Comparison of ENCODE assay signal across 8 mouse cellular contexts in genomic region chr14:118924673-118925615, GRCm38 (mm10). TPM values are rescaled to one million over a fixed set of nuclear protein-coding genes. Genes with fewer than 3 reads are reported as not detected.
A peak's percentile ranks its signal among the peaks of the same experiment; 100 is the strongest.
DNase-seq lines count a peak whose midpoint lies in the region; ATAC-seq and TF ChIP-seq lines count a peak whose summit lies in the region.

Gene Dzip1, minus strand, starts transcription at chr14:118925460.

- H3K4me3 ChIP-seq in hindbrain, embryonic 11.5 days (ENCODE audit: low read depth, low read length): peak within 1 kb of the TSS; percentile 60

- H3K4me1 ChIP-seq in hindbrain, embryonic 11.5 days (replicated peaks; ENCODE audit: control insufficient read depth, insufficient read depth, low read length): peaks cover 7% of the 10 kb centered on the region; the same call in 1 of the 2 replicates

- H3K27ac ChIP-seq in hindbrain, embryonic 11.5 days (ENCODE audit: low read depth, low read length): peak within 1 kb of the TSS; percentile 91

- peak within 1 kb of the TSS; percentile 84 for H3K4me2 ChIP-seq in hindbrain, embryonic 11.5 days (replicated peaks; ENCODE audit: low read depth, low read length)

- CTCF ChIA-PET in Patski (lab: Charles Lee): interaction anchor here (0.8 to 1.4 kb wide), 5 partner anchors 10 to 108 kb away, joined by 3 to 4 read pairs (median 3); no protein-coding TSS in a partner anchor

- no peak for DNase-seq in Patski (ENCODE audit: low read depth, low spot score)
- peak; percentile 65 for DNase-seq in cerebellum, adult 9-10 months
- DNase-seq in frontal cortex, postnatal 10 days (ENCODE audit: low spot score in 2 of 2): peak; percentile 78 to 82
- DNase-seq in hindbrain, embryonic 11.5 days (ENCODE audit: low spot score): peak; percentile 80
- DNase-seq in layer of hippocampus, postnatal 25 days (ENCODE audit: extremely low spot score in 1 of 2, low spot score in 1 of 2): peak; percentile 51 to 65
- peak; percentile 77 for DNase-seq in lung, postnatal 10 days
- peak; percentile 82 for DNase-seq in retina, embryonic 14.5 days (ENCODE audit: low spot score)
- no peak for DNase-seq in spleen, postnatal 14 days (ENCODE audit: low spot score in 2 of 2)

- no peaks in the 10 kb centered on the region for H3K9me3 ChIP-seq in hindbrain, embryonic 11.5 days (ENCODE audit: control insufficient read depth, low read length)

- in situ Hi-C loops in Patski (cut with MboI; ENCODE audit: low pct_unique_long_range_greater_than_20kb): no loop called here

- WGBS in hindbrain, embryonic 11.5 days: 1% methylated on average over 55 of the region's 55 CpGs

- no peak for TF ChIP-seq CTCF in Patski (IDR thresholded peaks at IDR 0.05)

- H3K36me3 ChIP-seq in hindbrain, embryonic 11.5 days (ENCODE audit: control insufficient read depth, insufficient read depth, low read length): no peaks in the 10 kb centered on the region

- no peaks in the 10 kb centered on the region for H3K27me3 ChIP-seq in Patski
- 0 out of 2 replicates have a peak, but pooled peaks cover 3% of the 10 kb centered on the region for H3K27me3 ChIP-seq in hindbrain, embryonic 11.5 days (ENCODE audit: control insufficient read depth, insufficient read depth, low read length)

- POLR2A ChIA-PET in Patski (lab: Charles Lee): interaction anchor here (1.1 to 1.2 kb wide), 2 partner anchors 11 to 61 kb away, joined by 3 read pairs; no protein-coding TSS in a partner anchor

- ATAC-seq in Patski: peak; percentile 84
- peak; percentile 93 for ATAC-seq in hindbrain, embryonic 11.5 days (ENCODE audit: low FRiP score)

- H3K9ac ChIP-seq in hindbrain, embryonic 11.5 days (ENCODE audit: low read depth, low read length): peak within 1 kb of the TSS; percentile 87

RNA-seq across cellular contexts. Expression of gene Dzip1, which starts in this region (rescaled TPM):
- polyA plus RNA-seq in Patski (2021): 32.3 TPM
- polyA plus RNA-seq in hindbrain, embryonic 11.5 days (2014; fragmentation: Nextera tagmentation; extraction: Ambion mirVana): 31.7 and 40.0 TPM in 2 replicates
- total RNA-seq in layer of hippocampus, postnatal 25 days (2021): 100 to 1,000 TPM in 1 of 2 experiments, 10 to 100 TPM in 1; 91.1 to 112 TPM

Comparison
In these comparisons a context has a peak if more than half of its experiments do, and no peak if none do; other contexts are left out.
1. DNase-seq: peak in cerebellum, adult 9-10 months (single experiment), frontal cortex, postnatal 10 days (2 of 2), hindbrain, embryonic 11.5 days (single experiment), layer of hippocampus, postnatal 25 days (2 of 2), lung, postnatal 10 days (single experiment) and retina, embryonic 14.5 days (single experiment); none in Patski (single experiment) and spleen, postnatal 14 days (0 of 2).